Mouse (Mus musculus) spleen, adult 18-20 months (tissue): Measurements from ENCODE around the gene Gna13.

ENCODE experiments used
- DNase-seq, 2 experiments: peaks; one replicate each; pipeline ENCODE4 v3.0.0; 2022; ENCODE audit warnings: mixed read lengths in 2 of 2

Gene Gna13

GRCm38 (mm10) chr11:109426272-109426586, 63.6 kb downstream of the Gna13 start:
- DNase-seq: no peak

DNA sequence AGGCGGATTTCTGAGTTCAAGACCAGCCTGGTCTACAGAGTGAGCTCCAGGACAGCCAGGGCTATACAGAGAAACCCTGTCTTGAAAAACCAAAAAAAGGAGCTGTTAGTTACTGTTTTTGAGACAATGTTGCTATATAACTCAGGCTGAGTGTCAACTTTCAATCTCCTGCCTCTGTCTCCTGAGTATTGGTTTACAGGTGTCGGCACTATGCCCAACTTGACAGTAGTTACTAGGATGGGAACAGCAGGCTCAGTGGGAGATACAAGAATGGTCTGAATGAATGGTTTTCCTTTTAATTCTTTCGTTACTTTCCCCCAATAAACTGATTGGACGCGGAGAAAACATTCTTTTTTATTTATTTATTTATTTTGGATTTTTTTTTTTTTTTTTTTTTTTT, 64.7 kb downstream of the Gna13 start:
- DNase-seq: no peak

DNA sequence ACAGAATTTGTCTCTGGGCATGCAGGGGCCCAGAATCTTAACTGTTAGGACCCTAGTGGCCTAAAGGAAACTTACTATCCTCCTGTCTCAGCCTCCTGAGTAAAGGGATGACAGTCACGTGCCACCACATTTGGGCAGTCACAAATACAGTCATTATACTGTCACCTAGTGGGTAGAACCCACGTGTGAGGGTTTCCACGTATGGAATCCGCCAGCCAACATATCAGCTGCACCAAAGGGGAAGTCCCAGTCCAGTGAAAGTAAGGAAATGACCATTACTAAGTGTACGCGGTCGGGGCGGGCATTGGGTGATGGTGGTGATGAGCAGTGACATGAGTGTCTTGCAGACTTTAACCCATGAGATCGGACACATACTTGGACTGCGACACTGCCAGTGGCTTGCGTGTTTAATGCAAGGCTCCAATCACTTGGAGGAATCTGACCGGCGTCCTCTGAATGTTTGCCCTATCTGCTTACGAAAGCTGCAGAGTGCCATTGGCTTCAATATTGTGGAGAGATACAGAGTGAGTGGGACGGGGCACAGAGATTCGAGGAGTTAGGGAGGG, 71.7 kb downstream of the Gna13 start:
- no peak for DNase-seq

DNA sequence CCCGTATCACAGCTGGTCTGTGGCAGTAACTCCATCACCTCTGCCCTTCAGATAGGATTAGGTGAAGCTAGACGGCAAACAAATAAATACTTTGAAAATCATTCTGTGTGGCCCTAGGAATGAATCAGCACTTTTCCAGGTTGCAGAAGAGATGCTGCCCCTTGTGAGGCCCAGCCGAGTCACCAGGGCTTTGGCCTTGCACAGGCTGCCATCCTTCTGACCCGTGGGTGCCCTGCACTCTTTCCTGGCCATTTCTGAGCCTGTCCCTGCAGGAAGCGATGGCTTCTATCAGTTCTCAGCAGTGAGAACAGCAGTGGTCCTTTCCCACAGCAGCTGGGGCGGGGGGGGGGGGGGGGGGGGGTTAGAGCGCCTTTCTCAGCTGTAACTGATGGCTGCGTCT, 74.3 kb downstream of the Gna13 start:
- no peak for DNase-seq

DNA sequence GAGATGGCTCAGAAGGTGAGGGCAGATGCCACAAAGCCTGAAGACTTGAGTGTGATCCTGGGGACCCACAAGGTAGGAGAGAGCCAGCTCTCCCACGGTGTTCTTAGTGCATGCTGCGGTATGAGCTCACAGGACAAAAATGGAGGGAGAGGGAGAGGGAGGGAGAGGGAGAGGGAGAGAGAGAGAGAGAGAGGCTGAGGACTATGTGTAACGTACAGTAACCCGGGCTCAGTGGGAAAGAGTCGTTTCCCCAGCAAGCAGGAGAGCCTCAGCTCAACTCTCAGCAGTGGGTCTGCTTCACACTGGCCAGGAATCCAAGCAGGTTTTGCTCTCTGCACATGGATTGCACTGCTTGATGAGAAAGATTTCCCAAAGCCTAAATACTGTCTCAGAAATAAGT, 76.6 kb downstream of the Gna13 start:
- no peak for DNase-seq

DNA sequence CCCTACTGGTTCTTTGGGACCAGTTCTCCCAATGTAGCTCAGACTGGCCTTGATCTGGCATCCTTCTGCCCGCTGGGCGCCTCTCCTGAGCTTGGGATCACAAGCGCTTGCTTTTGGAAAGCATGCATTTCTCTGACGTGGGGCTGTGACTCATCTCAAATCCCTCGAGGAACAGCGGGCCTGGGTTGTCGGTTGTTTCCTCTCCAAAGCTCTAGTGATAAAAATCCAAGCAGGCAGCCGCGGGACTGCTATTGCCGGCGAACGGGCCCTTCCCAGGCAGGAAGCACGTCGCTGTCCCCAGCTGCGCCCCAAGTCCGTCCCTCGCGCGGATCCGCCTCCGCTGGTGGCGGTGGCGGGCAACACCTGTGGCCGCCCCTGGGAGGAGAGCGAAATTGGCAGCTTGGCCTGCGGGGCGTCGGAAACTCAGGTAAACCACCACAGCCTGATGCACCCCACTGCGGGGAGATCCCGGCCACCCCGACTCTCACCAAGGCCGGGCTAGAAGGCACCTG, 77.3 kb downstream of the Gna13 start:
- DNase-seq: peak; percentile 69 to 77

DNA sequence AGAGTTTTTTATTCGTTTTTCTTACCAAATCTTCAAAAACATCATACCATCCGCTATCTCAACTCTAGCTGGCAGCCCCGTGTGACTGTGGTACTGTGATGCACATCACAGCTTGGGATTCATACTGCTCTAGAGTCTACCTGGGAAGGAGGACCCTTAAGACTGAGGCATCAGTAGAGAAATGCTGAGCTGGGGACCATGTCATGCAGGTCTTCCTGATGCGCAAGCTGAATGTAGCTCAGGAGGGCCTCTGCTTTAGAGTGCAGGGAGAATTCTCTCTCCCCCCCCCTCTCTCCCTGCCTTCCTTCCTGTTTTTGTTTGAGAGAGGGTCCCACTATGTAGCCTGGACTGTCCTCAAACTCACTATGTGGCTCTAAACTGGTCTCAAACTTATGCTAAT, 78.0 kb downstream of the Gna13 start:
- no peak for DNase-seq

DNA sequence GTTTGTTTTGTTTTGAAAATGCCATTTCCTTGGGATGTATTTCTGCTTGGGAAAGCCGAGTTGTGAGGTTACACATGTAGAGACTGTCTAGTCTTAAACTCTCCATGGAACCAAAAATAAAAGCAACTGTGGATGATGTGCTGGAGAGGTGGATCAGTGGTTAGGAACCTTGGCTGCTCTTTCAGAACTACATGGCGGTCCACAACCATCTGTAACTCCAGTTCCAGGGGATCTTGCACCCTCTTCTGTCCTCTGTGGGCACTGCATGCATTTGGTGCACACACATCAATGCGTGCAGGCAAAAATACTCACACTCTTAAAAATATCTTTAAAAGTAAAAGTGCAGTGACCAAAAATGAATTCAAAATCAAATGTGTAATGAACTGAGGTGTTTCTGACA, 78.5 kb downstream of the Gna13 start:
- DNase-seq: peak in 1 of 2 experiments; percentile 60

GRCm38 (mm10) chr11:109442166-109442730, 79.6 kb downstream of the Gna13 start:
- DNase-seq: no peak

- no peak for DNase-seq
Observed at GRCm38 (mm10) chr11:109443468-109444263, 81.0 kb downstream of the Gna13 start.

DNA sequence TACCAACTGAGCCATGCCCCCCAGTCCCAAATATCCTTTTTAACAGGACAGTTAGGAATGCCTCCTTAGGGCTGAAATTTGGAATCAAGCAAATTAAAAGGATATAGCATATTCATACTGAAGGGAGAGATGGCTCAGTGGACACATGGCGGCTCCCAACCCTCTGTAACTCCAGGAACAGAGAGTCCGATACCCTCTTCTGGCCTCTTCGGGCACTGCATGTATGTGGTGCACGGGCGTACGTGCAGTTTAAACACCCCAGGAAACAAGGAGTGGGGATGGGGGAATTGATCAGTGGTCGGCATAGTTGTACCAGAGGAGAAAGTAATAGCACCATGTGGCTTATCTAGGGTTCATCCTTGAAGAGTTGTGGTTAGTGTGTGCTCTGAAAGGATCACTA, 82.0 kb downstream of the Gna13 start:
- no peak for DNase-seq

DNA sequence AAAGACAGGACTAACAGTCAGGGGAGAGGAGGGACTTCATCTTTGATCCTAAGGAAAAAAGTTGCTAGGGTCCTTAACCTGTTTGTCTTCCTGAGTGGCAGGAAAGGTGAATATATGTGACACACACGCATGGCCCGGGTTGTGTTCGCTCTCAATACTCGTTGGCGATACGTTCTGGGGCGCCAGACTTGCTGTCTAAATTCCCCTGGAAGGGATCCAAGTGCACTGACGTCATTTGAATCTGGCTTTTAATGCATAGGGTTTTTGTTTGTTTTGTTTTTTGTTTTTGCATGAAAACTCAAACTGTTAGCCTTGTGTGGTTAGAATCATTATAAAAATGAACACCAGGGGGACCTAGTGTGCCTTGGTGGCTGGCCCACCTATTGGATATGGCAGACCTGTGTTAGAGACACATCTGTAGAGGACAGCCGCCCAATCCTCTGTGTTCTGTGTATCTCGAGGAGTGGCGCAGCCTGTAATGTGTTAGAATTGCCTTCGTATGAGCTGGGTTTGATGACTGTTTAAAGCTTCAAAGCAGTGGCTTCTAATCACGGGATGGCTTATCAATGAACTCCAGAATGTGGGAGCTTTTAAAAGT, 82.9 kb downstream of the Gna13 start:
- no peak for DNase-seq
